Mouse (Mus musculus): Measurements from ENCODE around the gene Spon1. TPM values are rescaled to one million over a fixed set of nuclear protein-coding genes. Genes with fewer than 3 reads are reported as not detected.

Spon1 gene
- polyA plus RNA-seq, 1 experiment: 1.8 TPM

DNA sequence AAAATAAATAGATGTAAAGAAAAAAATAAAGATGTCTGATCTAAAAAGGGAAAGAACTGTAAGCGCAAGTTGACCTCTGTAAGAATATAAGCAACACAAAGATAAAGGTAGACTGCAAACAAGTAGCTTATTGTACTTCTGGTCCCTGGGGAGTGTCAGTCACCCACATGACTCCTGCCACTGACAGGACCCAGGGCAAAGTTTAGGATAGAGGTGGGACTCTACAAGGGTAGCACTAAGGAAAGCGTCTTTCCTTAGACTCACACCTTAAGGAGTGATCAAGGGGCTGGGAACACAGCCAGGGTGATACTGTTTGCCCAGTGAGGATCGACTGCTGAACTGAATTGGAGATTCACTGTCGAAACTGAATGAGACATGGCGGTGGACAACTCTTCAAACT lies 323.1 kb downstream of the Spon1 start:
- Histone ChIP-seq H3K4me3 (ENCODE audit: low read depth, low read length) (no peak overlapping the region), H3K27me3 (ENCODE audit: control insufficient read depth, insufficient read depth, low read length, poor library complexity, severe bottlenecking) (no peaks in the 10 kb centered on the region), H3K4me1 (ENCODE audit: control insufficient read depth, insufficient read depth, low read length) (peaks cover 13% of the 10 kb centered on the region), H3K9ac (ENCODE audit: low read depth, poor library complexity, severe bottlenecking) (no peak overlapping the region), H3K9me3 (replicated peaks; ENCODE audit: control insufficient read depth, insufficient read depth, low read length, poor library complexity, severe bottlenecking) (no peaks in the 10 kb centered on the region), H3K36me3 (ENCODE audit: control insufficient read depth, insufficient read depth, low read length, poor library complexity, severe bottlenecking) (no peaks in the 10 kb centered on the region), H3K27ac (ENCODE audit: insufficient read depth, low read length) (no peak overlapping the region)
- TF ChIP-seq CTCF (IDR thresholded peaks at IDR 0.05; ENCODE audit: low read depth, low read length) (no peak), EP300 (IDR thresholded peaks at IDR 0.05; ENCODE audit: insufficient read depth, low read depth, low read length) (no peak)

DNA sequence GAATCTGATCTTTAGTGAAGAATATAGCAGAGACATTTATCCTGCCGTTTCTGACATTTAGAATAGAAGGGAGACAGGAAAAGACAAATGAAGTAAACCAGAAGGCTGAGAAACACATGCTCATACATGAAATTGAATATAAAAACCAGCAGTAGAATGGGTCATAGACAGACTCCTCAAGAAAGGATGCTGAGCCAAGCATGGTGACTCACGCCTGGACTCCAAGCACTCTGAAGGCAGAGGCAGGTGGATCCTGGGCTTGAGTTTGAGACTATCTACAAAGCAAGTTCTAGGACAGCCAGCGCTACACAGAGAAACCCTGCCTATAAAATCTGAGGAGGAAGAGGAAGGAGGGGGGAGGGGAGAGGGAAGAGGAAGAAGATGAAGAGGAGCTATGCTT lies 324.4 kb downstream of the Spon1 start:
- Histone ChIP-seq H3K9me3 (replicated peaks; ENCODE audit: control insufficient read depth, insufficient read depth, low read length, poor library complexity, severe bottlenecking) (no peaks in the 10 kb centered on the region), H3K9ac (ENCODE audit: low read depth, poor library complexity, severe bottlenecking) (no peak overlapping the region), H3K4me1 (ENCODE audit: control insufficient read depth, insufficient read depth, low read length) (peaks cover 12% of the 10 kb centered on the region), H3K36me3 (ENCODE audit: control insufficient read depth, insufficient read depth, low read length, poor library complexity, severe bottlenecking) (no peaks in the 10 kb centered on the region), H3K4me3 (ENCODE audit: low read depth, low read length) (no peak overlapping the region), H3K27ac (ENCODE audit: insufficient read depth, low read length) (no peak overlapping the region), H3K27me3 (ENCODE audit: control insufficient read depth, insufficient read depth, low read length, poor library complexity, severe bottlenecking) (no peaks in the 10 kb centered on the region)
- no peak for TF ChIP-seq CTCF (IDR thresholded peaks at IDR 0.05; ENCODE audit: low read depth, low read length)

DNA sequence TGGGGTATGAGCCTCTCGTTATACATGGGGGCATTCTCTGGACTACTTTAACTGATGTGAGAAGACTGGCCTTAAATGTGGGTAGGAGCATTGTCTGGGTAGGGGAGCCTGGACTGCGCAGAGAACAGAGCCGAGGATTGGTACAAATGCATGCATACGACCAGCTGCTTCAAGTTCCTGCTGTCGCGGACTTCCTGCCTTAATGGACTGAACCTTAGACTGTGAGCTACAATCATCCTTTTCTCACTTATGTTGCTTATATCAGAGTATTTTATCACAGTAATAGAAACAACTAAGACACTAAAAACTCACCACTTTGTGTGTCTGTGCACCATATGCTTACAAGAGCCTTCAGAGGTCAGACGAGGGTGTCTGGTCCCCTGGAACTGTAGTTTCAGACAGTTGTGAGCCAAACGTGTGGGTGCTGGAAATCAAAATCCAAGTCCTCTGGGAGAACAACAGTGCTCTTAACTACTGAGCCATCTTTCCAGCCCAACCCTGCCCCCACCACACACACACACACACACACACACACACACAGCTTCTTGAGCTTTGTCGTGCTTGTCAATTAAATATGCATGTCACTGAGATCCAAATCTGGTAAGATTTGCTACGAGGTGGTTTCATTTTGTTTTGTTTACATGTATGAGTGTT lies 325.2 kb downstream of the Spon1 start:
- TF ChIP-seq POLR2A (IDR thresholded peaks at IDR 0.05; ENCODE audit: insufficient read depth, low read length) (no peak), CTCF (IDR thresholded peaks at IDR 0.05; ENCODE audit: low read depth, low read length) (no peak), EP300 (IDR thresholded peaks at IDR 0.05; ENCODE audit: insufficient read depth, low read depth, low read length) (no peak)
- Histone ChIP-seq H3K27me3 (ENCODE audit: control insufficient read depth, insufficient read depth, low read length, poor library complexity, severe bottlenecking) (no peaks in the 10 kb centered on the region), H3K27ac (ENCODE audit: insufficient read depth, low read length) (no peak overlapping the region), H3K4me1 (ENCODE audit: control insufficient read depth, insufficient read depth, low read length) (peaks cover 12% of the 10 kb centered on the region), H3K4me3 (ENCODE audit: low read depth, low read length) (no peak overlapping the region), H3K36me3 (ENCODE audit: control insufficient read depth, insufficient read depth, low read length, poor library complexity, severe bottlenecking) (no peaks in the 10 kb centered on the region), H3K9me3 (replicated peaks; ENCODE audit: control insufficient read depth, insufficient read depth, low read length, poor library complexity, severe bottlenecking) (no peaks in the 10 kb centered on the region), H3K9ac (ENCODE audit: low read depth, poor library complexity, severe bottlenecking) (no peak overlapping the region)

All from ES-Bruce4 (cell line).